Mouse (Mus musculus): ENCODE measurements at regions not wholly inside any gene's neighbourhood (a gene's known extent, or its start where the extent isn't known, plus 50 kb on each side); places are given as distances from the start of the nearest gene placed in this dataset.

- TF ChIP-seq CTCF (IDR thresholded peaks at IDR 0.05; ENCODE audit: low read depth), result no peak
- no peak for TF ChIP-seq EP300 (optimal IDR thresholded peaks at IDR 0.05)
Observed at GRCm38 (mm10) chr13:48102156-48102555, 158.9 kb upstream of the Id4 start.
